Mouse (Mus musculus) cerebellum, postnatal 10 days (tissue): Measurements from ENCODE around the gene Rab22a.
A peak's percentile ranks its signal among the peaks of the same experiment; 100 is the strongest.
"Not testable (repeated sequence)": the region's sequence is repeated elsewhere in the genome, so short reads cannot be mapped to it uniquely, and the experiment has no call there.

Experiments
- DNase-seq, 2 experiments: peaks; one replicate each; pipeline ENCODE4 v3.0.0; 2021; ENCODE audit warnings: mixed read lengths in 2 of 2

The Rab22a gene

DNA sequence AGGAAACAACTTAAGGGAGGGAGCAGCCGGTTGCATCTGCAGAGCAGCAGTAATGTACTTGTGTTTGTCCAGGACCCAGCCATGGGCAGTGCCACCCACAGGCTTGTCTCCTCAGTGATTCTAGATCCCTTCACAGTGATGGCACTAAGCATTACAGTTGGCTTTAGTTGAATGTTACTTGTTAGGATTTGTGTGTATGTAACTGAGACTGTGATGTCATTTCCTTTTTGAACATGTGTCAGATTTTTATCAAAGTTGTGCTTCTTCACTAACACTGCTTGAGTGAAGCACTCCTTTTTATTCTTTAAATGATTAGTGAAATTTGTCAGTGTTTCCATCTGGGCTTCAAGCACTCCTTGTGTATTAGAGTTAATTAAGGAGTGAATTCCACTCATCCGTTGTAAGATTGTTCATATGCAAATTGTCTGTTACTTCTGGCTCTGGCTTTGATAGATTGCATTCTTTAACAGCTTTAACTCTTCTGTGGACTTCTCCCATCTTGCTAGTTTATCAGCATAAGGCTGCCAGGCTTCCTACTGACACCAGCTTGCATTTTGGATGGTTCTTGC lies 12.9 kb downstream of the Rab22a start:
- DNase-seq, result no peak

DNA sequence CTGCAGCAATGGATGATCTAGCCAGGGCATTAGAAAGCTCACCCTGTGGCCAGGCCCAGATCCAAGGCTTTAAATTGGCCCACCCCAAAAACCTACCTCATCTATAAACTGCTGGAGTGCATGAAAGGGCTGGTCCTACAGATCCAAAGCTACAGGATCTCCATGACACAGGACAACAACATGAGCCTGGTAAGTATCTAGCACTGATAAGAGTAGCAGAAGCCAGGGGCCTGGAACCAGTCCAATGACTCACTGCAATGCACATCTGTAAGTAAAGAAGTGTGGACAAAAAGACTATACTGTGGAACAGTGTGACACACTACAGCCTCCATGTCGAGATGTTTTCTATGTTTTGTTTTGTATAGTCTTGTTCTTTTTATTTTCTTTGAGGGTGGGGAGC lies 13.9 kb downstream of the Rab22a start:
- no peak for DNase-seq

DNA sequence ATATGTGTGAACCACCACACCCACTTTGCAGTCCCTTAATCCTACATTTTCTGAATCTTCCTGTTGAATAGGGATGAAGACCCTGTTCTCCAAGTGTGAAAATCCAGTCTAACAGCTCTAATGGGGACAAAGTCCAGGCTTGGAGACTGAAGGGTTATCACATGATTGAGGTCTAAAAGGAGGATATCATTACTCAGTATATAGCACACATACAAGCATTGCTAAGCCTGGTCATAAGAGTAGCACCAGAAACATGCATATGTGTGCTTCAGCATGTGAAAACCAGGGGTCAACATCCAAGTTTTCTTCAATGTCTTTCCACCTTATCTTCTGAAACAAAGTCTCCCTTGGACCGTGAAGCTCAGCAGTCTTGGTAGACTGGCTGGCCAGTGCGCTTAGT lies 19.0 kb downstream of the Rab22a start:
- no peak for DNase-seq

DNA sequence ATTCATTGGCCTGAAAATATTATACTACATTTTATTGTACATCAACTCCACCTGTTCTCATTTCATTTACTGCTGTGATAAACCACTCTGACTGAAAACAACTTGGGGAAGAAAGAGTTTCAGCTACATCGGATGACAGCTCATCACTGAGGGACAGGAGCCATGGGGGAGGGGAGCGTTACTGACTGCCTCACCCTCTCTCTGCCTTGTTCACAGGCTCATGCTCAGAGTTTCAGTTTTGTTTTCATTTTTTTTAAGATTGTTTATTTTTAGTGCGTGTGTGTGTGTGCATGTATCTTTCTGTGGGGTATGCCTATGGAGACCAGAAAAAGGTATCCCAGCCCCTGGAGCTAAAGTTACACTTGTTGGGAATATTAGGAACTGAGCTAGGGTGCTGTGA lies 19.7 kb downstream of the Rab22a start:
- DNase-seq, result no peak

DNA sequence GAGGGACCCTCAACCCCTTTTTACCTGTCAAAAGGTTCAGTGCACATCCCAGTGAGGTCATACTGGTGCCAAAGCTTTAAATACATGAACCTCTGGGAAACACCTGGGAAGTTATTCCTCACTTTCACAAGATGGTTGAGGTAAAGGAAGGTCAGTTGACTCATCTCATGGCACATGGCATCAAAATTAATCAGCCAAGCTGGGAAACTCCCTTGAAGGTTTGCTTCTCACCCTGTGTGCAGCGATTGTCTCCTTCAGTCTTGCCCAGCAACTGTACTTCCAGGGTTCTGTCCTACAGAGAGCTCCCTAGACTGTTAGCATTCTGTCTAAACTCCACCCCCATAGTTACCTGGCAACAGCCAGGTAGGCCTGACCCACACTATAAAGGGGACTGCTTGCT lies 20.6 kb downstream of the Rab22a start:
- DNase-seq, result no peak

DNA sequence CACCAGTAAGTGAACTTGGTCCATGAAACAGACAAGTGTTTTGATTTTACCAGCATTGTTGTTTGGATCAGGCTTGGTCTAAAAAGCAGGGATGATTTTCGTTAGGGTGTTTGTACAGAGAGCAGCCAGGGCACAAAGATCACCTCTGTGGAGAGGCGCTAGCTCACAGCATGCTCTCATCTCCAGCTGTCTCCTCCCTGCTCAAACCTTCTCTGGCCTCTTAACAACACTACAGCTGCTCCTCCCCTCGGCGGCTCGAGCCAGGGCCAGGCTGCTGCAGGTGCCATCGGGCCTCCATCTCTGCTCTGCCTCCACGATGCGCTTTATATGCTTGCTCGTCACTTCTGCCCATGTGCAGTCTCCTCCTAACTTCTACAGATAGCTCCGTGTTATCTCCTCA lies 23.2 kb downstream of the Rab22a start:
- peak; percentile 32 to 54 for DNase-seq

DNA sequence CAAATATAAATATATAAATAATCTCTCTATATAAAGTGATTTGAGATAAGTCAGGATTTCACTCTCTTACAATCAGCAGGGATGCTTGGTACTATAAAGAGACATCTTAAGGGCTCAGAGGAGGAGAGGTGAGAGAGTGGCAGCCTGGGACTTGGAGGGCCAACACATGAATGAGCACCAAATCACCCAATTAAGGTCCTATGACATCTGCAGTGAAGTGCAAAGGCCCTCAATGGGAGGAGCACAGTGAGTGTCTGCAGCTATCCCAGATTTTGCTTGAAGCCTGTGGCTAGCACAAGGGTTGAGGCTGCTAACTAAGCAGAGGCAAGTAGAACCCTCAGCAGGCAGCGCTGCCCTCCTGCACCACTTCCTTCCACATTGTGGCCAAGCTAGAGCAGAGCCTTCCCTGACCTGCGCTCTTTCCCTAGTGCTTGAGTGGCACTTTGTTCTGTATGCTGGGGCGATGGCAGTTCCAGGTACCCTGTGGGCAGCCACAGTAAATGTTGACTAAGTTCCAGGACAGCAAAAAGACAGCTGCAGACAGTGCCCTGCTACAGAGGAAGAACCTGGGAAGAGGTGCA lies 26.3 kb downstream of the Rab22a start:
- DNase-seq, result no peak

DNA sequence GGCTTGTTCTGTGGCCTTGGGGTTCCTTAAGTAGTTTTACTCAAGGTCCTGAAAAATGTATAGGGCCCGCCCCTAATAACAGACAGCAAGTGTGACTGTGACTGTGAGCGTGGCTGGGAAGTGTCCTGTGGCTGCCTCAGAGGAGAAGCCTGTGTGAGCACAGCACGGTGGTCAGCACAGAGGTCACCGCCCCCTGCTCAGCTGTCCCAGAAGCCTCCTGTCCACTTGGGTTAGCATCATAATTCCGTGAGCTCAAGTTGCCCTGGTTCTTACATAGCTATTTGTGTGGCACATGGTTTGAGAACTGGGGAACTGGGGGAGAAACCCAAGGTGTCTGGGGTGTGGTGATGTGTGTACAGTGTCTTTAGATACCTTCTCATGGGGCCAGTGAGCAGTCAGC lies 27.8 kb downstream of the Rab22a start:
- DNase-seq, result no peak

DNA sequence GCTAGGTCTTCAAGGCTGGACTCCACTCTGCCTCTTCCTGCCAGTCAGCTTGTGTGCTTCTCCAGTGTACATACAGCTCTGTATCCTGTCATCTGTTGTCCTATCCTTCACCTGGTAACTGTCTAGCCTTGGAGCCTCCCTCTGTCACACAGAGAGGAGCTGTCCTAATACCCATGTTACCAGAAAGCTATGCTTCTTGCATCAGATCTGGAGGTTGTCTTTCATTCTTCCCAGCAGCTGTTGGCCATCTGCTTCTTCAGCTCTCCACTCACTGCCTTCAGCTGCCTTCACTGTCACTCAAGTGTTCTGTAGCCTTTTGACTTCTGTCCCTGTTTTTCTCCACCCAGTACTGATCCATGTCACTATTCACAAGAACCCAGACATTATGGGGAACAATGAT lies 30.3 kb downstream of the Rab22a start:
- no peak for DNase-seq

DNA sequence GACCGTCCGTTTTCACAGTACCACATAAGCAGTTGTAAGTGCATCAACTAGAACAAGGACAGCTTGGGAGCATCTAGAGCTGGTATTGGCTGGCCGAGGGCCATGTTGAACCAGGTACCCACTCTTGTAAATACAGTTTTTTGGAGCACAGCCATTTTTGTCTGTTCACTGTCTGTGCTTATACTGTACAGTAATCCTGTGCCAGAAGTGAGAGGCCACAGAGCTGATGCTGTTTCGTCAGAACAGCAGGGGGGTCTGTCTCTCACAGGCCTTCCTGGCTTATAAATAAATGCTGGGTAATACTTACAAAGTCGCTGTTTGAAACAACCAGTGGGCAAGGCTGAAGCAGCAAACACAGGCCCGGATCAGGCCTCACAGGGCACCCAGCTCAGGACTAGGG lies 32.2 kb downstream of the Rab22a start:
- DNase-seq, result no peak

DNA sequence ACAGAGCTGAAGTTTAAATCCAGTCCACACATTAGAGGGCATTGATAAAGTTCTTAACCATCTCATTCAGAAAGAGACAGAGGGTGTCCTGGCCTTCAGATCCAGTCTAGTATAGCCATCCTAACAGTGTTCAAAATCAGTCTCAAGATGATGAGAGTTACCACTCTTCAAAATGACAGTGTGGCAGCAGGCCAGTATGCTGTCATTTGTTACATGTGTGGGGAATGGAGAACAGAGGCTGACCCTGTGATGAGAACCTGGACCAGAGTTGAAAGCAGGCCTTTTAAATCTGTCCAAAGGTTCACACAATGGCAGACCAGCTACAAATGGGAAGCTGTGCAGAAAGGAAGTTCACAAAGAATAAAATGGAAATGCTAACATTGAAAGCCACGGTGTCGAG lies 33.1 kb downstream of the Rab22a start:
- DNase-seq, result no peak

DNA sequence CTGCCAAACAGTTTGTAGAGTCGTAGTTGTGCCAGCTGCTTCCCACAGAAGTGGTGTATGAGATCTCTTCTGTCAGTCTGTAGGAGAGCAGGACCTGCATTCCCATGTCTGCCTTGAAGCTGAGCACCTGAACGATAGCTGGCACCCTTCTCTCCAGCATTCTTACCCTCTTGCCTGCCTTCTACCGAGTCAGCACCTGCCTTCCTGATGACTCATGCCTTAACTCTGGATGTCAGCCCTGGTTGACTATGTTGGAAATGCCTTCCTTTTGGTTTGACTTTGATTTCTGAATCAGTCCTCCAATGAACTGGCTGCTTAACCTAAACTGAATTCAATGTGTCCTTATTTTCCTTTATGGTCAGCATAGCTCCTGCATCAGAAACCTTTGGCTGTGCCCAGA lies 39.3 kb downstream of the Rab22a start:
- no peak for DNase-seq

DNA sequence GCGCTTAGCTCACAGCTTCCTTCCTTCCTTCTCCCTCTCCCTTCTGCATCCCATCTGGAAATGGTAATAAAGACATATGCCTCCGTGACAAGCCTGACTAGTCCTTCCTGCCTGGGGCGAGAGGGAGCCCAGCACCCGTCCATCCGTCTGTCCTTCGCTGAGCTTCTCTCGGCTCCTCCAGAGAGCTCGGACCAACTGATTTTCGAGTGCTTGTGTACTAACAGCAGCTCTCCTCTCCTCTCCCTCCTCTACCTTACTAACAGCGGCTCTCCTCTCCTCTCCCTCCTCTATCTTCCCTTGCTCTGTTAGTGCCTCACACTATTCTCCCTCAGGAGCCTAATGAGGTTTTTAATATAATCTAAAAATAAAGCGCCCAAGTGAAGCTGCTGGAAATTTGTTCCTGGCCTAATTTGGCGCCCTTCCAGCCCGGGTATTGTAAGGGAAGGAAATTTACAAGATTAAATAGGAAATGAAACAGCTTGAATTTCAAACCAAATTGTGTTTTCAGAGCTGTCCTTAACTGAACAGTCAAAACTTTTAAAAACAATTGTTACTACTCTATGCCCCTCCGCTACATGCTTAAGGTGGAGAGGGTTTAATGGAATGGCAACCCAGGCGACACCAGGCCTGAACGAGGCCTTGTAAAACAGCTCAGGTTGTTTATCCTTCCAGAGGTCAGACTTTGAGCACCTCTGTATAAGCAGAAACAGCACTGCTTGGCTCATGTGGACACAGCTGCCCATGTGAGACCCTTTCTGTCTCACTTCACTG lies 42.7 kb downstream of the Rab22a start:
- no peak for DNase-seq

DNA sequence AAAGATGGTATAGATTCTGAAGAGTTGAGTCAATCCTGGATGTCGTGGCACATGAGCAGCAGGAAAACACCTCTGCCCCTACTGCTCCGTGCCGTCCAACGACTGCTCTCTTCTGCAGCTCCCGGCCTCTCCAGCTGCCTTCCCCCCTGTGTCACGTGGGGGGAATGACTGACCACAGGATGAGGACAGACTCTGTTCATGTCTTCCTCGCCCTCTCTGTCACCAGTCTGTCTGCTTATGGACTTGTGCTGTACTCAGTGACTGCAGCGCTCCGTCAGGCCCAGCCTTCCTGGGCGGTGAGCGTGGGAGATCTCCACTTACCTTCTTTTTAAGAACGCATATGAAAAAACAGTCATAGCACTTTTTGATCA lies 43.3 kb downstream of the Rab22a start:
- DNase-seq, result no peak

DNA sequence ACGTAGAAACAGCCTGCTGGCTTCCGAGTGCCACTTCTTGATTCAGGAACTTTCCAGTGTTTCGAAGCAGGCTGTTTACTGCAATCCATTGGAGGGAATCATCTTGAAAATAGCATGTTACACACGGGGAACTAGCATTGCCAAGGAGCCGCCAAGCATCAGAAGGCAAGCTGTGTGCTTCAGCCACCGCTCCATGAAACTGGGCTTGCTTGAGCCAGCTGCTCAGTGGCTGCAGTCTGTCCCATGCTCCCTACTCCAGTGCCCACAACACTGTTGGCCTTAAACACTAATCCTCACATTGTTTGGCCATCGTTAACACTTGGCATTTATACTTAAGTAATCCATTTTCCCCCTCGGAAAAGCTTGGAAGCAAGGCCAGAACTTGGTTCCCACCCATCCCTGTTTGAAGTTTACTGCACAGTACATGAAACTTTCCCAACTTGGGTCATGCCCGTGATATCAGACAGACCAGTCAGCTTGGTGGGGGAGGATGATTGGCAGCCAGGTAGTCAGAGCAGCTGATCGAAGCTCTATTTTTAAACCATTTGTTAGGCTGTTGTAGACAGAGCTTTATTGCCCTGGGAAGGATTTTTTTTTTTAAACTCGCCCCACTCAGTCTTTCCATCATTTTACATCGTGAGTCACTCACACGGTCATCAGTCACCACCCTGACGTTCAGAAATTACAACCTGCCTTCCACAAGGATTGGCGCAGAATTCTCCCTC lies 46.4 kb downstream of the Rab22a start:
- peak; percentile 60 to 70 for DNase-seq

DNA sequence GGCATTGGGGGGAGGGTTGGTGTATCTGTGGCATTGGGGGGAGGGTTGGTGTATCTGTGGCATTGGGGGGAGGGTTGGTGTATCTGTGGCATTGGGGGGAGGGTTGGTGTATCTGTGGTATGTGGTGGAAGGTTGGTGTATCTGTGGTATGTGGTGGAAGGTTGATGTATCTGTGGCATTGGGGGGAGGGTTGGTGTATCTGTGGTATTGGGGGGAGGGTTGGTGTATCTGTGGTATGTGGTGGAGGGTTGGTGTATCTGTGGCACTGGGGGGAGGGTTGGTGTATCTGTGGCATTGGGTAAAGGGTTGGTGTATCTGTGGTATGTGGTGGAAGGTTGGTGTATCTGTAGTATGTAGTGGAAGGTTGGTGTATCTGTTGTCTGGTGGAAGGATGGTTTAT lies 48.1 kb downstream of the Rab22a start:
- DNase-seq, result not testable (repeated sequence)

DNA sequence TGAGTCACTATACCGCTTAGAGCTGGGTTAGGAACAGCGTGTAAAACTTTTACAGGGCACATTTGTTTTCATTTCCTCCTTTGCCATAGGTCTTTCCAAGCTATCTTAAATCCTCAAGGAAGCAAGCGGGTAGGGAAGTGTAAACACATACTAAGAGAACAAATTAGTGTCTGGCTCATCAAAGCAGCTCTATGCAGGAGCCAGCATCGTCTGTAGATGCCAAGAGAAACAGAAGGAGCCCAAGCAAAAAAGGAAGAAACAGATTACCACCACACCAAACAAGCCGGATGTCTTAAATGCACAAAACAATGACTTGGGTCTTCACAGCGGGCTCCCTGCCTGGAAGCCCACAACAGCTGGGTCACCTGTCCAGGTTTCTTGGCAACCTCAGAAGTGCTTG lies 50.6 kb downstream of the Rab22a start:
- peak; percentile 42 to 44 for DNase-seq

DNA sequence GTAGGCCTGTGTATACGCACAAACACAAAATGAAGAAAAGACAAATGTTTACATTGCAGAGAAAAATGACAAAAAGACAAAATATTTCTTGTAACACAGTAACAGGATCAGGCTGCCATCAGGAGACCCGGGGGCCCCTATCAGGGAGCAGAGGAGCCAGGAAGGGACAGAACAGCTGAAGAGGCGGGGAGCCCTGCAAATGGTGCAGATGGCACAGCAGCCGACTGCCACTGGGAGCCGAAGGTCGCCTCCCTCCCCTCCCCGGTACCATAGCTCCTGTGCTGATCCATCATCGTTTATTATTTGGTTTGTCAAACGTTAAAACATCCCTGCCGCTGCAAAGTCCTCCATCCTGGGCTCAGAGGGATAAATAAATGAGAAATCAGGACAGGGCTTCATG lies 53.1 kb downstream of the Rab22a start:
- DNase-seq, result peak; percentile 30 to 51

DNA sequence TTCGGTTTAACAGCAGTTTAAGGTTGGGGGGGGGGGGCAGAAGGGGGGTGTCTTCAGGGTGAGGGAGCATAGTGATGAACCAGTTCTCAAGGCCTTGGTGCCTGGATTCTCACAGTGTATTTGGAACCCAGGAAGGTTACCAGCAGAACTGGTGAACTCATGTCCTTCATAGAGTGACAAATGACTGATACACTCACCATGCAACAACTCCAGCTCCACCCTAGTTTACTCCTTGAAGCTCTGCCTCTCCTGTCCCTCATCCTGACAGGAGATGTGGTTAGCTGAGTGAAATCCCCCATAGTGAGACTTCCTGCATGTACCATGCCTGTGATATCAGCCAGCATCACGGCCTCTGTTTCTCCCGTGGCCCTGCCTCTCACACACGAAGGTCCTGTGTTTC lies 53.7 kb downstream of the Rab22a start:
- no peak for DNase-seq

DNA sequence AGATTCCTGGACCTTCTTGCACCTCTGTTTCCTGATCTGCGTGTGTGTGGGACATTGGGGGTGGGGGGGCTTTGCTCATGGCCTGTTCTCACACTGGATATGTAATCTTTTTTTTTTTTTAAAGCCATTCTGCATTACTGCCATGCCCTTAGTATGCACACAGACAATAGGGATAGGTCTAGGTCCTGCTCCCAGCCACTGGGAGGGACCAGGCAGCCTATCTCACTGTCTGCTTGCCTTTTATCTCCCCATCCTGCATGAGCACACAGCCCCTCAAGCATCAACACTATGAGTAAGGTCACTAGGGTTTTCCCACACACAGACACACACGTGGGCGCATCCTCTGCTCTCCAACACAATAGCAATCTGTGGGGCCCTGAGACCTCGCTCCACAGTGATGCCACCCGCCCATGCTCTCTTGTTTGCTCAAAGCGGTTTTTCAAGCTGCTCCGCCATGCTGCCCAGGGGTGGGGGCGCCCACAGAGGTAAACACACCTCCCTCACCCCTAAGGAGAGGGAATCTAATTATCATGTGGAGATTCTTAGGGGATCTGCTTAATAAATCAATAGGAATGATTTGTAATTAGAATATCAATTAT lies 55.2 kb downstream of the Rab22a start:
- no peak for DNase-seq

DNA sequence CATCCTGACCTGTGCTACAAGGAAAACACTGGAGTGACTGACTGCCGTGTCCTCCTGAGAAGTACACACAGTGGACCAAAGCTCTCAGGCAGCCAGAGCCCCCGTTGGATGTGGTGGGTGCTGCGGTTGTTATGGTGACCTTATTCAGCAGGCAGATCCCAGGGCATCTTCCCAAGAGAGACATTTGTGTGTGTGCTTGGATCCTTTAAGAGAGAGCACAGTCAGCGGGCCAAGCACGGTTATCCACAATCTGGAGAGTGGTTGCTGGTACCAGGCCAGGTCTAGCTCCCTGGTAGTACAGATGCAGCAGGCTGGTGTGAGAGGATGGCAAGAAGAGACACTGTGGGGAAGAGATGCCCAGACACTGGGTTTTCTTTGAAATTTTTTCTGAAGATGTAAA lies 57.4 kb downstream of the Rab22a start:
- peak; percentile 32 to 53 for DNase-seq

DNA sequence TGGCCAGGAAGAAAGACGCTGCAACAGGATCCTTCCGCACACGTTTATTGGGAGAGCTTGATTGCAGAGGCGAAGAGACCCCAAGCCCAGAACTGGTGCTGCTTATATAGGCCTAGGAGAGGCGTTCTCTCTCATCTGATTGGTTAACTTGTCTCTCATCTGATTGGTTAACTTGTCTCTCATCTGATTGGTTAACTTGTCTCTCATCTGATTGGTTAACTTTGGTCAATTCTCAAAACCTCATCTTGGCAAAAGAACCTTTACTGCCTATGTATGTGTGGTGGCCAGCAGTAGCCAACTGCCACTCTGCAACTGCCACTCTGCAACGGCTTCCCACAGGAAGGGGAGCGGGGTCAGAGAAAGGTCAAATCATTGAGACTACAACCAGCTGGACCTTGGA lies 59.6 kb downstream of the Rab22a start, which contains the start of gene 1700010B08Rik:
TSS of gene 1700010B08Rik (plus strand) at position 301 of the 400 bp plus-strand sequence.
- not testable (repeated sequence) for DNase-seq

DNA sequence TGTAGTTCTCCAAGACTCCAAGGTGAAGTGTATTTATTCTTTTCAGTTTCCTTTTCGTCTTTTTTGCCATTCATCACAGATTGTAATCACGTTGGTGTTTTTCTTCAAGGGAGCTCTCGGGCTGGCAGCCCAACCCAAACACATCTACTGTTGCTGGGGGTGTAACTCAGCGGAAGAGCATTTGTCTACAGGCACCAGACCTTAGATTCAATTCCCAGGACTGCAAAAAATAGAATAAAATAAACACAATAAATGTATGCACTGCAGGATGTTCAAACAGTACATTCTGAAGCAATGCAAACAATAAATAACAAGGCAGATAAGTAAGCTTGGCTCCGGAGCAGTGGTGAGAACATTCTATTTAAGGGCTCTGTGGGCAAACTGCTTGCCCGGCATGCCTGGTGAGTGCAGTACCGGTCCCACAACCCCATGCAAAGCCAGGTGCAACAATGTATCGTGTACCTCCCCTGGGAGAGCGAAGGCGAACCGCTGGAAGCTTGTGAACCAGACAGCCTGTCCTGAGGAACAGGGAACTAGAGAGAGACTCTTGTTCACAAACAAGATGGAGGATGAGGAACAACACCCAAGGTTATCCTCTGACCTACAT lies 62.8 kb downstream of the Rab22a start:
- DNase-seq, result no peak
